Mouse (Mus musculus) brain, embryonic 18.5 days (tissue): ENCODE results near the gene Gck.
"Not testable (repeated sequence)": the region's sequence is repeated elsewhere in the genome, so short reads cannot be mapped to it uniquely, and the experiment has no call there.

ENCODE experiments used
- DNase-seq: peaks from one replicate; pipeline ENCODE4 v3.0.0-alpha.2; 2012; ENCODE audit warnings: low read depth, low spot score

Gene Gck

GRCm38 (mm10) chr11:5954965-5955504 is 5.2 kb upstream of the Gck start:
- DNase-seq, result no peak

DNA sequence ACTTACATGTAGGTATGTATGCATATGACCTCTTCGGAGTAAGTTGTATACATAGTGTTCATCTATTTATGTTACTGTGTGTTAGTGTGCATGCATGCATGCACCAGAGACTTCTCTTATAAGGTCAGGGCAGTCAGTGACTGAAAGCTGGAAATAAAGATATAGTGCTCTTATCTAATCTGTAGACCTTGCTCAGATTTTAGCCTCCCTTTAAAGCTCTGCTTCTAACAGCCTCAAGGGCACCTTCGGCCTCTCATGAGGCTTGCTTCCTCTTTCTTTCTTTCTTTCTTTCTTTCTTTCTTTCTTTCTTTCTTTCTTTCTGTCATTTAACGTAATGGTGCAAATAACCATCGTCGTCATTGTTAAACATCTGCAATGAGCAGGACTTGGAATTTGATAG is 4.6 kb upstream of the Gck start:
- DNase-seq, result no peak

DNA sequence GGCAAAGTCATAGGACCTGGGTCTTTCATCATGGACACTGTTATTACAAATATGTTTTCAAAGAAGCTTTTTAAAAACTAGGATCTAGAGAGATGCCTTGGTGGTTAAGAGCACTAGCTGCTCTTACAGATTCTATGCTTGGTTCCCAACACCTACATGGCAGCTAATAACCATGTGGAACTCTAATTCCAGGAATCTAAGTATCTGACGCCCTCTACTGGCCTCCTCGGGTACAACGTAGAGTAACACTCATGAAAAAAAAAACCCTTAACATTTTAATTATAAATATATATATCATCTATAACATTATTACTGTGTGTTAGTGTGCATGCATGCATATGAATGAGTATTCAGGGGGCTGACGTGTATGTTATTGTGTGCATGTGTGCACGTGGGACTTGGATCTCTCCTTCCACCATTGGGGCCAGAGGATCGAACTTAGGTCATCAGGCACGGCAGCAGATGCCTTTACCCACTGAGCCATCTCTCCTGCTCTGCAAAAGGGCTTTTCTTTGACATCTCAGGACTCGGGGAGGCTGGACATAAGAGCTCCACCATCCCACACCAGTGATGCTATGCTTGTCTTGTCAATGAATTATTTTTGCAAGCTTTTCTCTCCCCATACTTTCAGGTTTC is 3.4 kb upstream of the Gck start:
- DNase-seq, result no peak

GRCm38 (mm10) chr11:5952501-5952900 is 2.6 kb upstream of the Gck start:
- no peak for DNase-seq

DNA sequence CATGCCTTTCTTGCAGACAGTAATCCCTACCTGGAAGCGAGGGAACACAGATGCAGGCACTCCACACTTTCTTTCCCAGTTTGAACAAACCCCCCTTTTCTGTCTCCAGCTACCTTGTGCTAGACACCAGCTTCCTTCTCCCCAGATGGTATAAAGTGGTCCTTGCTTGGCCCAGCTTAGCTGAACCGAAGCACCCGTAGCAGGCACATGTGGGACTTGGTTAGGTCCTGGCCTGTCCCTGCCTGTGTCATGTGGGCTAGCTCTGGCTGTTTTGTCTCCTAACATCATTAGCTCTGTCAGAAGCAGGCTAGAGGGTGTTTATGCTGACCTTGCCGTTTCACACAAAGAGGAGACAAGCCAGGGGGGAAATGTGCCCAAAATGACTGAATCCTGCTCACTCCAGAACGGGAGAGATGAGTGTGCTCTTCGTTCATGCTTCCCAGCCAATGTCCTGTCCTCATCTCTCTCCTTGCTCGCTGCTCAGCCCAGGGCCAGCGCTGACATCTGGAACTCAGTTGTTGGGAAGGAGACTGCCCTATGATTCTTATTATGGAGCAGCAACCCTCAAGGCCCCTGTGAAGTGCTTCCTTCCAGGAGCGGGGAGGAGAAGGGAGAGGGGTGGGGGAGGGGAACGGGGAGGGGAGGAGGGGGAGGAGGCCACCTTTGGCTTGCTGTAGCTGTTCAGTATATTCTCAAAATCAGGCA is 1.2 kb downstream of the Gck start:
- no peak for DNase-seq

GRCm38 (mm10) chr11:5947796-5948195 is 2.1 kb downstream of the Gck start:
- no peak for DNase-seq

- DNase-seq, result no peak
Measured at GRCm38 (mm10) chr11:5945096-5945495, 4.8 kb downstream of the Gck start.

GRCm38 (mm10) chr11:5942966-5943365 is 6.9 kb downstream of the Gck start:
- no peak for DNase-seq

DNA sequence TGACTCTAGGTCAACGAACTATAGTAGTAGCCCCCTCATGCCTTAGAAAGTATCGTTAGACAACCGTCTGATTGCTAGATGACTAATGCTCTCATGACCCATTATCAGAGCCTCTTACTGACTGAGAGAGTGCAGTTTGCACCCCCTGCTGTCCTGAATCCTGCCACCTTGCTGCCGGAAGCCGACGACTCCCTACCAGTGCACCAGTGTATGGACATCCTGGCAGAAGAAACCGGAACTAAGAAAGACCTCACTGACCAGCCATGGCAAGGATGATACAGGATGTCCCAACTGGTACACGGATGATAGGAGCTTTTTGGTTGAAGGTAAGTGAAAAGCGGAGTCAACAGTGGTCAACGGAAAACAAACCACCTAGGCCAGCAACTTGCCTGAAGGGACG is 15.3 kb downstream of the Gck start:
- not testable (repeated sequence) for DNase-seq

DNA sequence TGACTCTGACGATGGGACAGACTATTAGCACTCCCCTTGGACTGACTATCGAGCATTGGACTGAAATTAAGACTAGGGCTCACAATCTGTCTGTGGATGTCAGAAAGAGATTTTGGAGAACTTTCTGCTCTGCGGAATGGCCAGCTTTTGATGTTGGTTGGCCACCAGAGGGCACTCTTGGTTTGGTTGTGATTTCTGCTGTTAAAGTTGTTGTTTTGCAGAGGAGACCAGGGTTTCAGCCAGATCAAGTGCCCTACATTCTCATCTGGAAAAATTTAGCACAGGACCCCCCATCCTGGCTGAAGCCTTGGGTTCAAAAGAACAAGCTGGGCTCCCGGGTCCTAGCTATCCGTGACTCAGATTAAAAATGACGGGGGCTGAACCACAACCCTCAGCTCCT is 17.9 kb downstream of the Gck start:
- DNase-seq, result not testable (repeated sequence)

DNA sequence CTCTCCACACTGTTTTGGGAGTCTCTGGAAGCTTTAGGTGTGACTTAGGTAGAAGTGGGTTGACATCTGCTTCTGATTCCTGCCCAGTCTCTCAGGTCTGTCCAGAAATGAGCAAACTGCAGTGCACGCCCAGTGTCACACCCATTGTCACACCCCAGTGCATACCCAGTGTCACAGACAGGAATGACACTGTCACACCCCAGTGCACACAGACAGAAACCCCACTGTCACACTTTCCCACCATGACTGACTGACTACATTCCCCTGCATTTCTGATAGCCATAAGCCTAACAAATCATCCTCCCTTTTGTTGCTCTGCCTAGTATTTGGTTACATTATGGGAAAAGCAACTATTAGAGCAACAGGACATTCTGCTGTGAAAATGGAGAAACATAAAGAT is 19.3 kb downstream of the Gck start:
- no peak for DNase-seq

DNA sequence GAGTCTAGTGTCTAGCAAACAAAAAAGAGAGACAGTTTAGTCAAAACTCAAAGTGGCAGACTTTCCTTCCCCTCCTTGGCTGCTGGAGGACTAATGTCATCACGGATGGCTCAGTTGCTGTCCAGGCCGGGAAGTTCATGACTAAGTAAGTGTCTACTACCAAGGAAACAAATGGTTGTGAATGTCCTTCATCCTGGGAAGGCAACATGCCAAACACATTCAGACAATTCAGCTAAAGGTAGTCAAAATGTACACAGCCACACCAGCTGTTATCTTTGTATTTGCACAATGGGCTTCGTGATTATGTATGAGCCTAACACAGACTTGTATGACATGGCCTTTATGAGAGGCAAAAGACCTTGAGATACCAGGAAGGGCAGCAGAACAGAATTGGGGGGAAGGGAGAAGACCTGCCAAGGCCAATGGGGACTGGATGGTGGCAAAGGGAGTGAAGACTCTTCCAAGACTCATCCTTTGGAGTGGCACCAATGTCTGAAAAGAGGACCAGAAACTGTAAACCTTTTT is 23.1 kb downstream of the Gck start:
- DNase-seq, result no peak

DNA sequence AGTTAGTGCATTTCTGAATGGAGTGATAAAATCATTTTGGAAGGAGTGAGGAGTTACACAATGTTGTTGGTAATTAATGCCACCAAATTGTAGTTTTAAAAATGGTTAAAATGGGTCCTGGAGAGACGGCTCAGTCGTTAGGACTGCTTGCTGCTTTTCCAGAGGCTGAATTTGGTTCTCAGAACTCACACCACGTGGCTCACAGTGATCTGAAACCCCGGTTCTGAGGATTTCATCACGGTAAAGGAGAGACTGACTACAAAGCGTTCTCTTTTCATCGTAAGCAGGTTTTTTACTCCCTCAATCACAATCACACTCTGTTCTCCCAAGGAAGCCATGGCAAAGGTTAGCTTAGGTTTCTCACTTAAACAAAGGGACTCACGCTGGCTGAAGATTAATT is 25.2 kb downstream of the Gck start:
- DNase-seq, result no peak

- no peak for DNase-seq
Measured at GRCm38 (mm10) chr11:5920323-5920960, 29.4 kb downstream of the Gck start.

DNA sequence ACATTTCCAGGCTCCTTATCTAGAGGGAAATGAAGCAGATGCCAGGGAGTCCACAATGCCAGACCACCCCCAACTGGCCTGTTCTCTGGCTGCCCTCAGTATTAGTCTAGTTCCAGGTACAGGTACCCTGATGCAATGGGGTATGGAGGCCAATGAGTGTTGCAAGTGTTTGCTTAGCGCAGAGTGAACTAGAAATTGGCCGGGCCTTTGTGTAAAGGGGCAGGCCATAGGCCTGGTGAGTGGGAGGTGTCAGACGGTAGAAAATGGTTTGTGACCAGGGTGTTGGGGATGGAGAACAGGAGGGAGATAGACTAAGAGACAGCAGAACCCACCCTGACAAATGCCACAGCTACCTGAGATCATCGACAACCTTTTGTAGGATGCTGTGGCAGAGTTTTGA is 30.3 kb downstream of the Gck start:
- no peak for DNase-seq

DNA sequence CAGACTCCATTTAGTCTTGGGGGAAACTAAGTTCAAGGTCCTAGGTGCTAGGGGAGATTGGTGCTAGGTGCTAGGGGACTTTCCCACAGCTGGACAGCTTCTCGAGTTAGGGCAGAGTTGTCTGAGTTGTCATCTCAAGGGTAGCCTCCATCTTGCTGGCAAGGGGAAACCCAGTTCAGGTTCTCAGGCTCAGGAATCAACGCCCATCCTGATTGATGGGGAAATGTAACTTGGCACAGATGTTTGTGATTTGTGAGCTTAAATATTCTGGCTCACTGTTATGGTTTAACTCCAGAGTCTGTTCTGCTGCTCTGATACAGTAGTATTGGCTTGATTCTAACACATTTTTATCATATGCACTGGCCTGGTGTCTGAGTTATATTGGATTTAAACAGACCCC is 31.8 kb downstream of the Gck start:
- no peak for DNase-seq

GRCm38 (mm10) chr11:5916178-5916548 is 33.7 kb downstream of the Gck start:
- no peak for DNase-seq

- DNase-seq, result no peak
Measured at GRCm38 (mm10) chr11:5915429-5916177, 34.3 kb downstream of the Gck start.

- DNase-seq, result no peak
Measured at GRCm38 (mm10) chr11:5914940-5915339, 34.9 kb downstream of the Gck start.

- DNase-seq, result no peak
Measured at GRCm38 (mm10) chr11:5913936-5914335, 35.9 kb downstream of the Gck start.

DNA sequence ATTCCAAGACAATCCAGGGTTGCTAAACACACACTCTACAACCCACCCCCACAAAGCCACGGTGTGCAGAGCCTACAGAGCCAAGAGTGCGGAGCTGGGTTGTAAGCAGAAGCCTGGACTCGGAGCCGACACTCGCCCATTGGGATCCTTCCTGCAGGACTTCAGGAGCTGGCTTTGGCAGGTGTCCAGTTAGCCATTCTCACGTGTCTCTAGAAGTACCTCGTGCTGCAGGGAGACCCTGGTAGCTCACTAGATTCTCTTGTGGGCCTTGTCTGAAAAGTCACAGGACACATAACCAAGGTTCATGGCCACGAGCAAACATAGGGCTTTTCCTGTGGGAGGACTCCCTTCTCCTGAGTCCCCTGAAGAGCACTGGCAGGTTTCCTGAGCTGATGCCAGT is 36.6 kb downstream of the Gck start:
- no peak for DNase-seq

DNA sequence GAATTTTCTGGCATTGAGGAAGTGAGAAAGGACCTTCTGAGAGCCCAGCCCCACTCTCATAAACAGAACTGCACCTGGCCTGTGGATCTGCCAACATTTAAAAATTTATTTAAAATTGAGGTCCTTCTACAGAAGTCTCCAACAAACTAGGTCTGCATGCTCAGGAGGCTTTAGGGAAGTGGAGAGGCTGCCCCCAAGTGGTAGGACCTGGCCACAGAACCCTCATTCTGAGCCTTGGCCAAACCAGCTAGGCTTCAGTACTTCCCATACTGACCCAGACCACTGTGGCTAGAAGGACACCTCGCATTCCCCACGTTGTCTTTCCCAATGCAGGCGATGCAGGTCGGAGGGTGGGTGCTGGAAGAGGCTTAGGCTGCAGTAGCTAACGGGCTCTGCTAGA is 37.2 kb downstream of the Gck start:
- no peak for DNase-seq
